Mouse (Mus musculus): Measurements from ENCODE around the gene Pde8b. TPM values are rescaled to one million over a fixed set of nuclear protein-coding genes. Genes with fewer than 3 reads are reported as not detected.
A peak's percentile ranks its signal among the peaks of the same experiment; 100 is the strongest.

Gene Pde8b
- polyA plus RNA-seq, 1 experiment, result 24.2 TPM

GRCm38 (mm10) chr13:95030828-95031227 is 219.3 kb downstream of the Pde8b start:
- H3K27ac ChIP-seq (ENCODE audit: insufficient read depth, low read length), result no peak overlapping the region
- 77% methylated on average over 6 of the region's 6 CpGs for WGBS
- TF ChIP-seq POLR2A (IDR thresholded peaks at IDR 0.05; ENCODE audit: borderline replicate concordance, insufficient read depth, low read length) (no peak), CTCF (IDR thresholded peaks at IDR 0.05; ENCODE audit: borderline replicate concordance, insufficient read depth, low read depth, low read length) (no peak)
- H3K4me1 ChIP-seq (ENCODE audit: control insufficient read depth, insufficient read depth, low read length), result no peaks in the 10 kb centered on the region; the same call in 1 of the 2 replicates
- no peaks in the 10 kb centered on the region for H3K27me3 ChIP-seq (ENCODE audit: control insufficient read depth, insufficient read depth, low read length)
- no peak for DNase-seq
- H3K4me3 ChIP-seq (replicated peaks; ENCODE audit: insufficient read depth, low read depth, low read length), result no peak overlapping the region

GRCm38 (mm10) chr13:95020216-95020615 is 229.9 kb downstream of the Pde8b start:
- 83% methylated on average over 6 of the region's 6 CpGs for WGBS
- Histone ChIP-seq H3K4me1 (ENCODE audit: control insufficient read depth, insufficient read depth, low read length) (no peaks in the 10 kb centered on the region; the same call in 1 of the 2 replicates), H3K27ac (ENCODE audit: insufficient read depth, low read length) (no peak overlapping the region), H3K4me3 (replicated peaks; ENCODE audit: insufficient read depth, low read depth, low read length) (no peak overlapping the region), H3K27me3 (ENCODE audit: control insufficient read depth, insufficient read depth, low read length) (no peaks in the 10 kb centered on the region)
- no peak for DNase-seq
- no peak for TF ChIP-seq CTCF (IDR thresholded peaks at IDR 0.05; ENCODE audit: borderline replicate concordance, insufficient read depth, low read depth, low read length)
- TF ChIP-seq POLR2A (IDR thresholded peaks at IDR 0.05; ENCODE audit: borderline replicate concordance, insufficient read depth, low read length), result no peak

DNA sequence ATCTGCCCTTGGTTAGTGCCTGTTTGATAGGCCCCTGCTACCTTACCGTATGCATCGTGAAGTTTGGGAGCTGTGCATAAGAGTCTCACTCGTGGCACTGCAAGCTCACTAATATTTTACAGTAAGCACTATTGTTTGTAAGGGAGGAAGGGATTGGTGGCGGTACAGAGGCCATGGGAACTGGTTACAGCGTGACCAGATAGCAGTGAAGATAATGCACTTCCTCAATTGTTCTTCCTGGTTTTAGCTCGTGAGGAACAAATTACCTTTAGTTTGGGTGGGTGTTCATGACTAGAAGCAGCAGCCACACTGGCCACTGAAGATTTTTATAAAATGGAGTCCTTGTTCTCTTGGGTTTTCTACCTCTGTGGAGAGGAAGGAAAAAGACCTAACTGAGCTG is 230.8 kb downstream of the Pde8b start:
- WGBS, result 85% methylated on average over 6 of the region's 6 CpGs
- Histone ChIP-seq H3K4me3 (replicated peaks; ENCODE audit: insufficient read depth, low read depth, low read length) (no peak overlapping the region), H3K27ac (ENCODE audit: insufficient read depth, low read length) (no peak overlapping the region), H3K4me1 (ENCODE audit: control insufficient read depth, insufficient read depth, low read length) (no peaks in the 10 kb centered on the region; the same call in 1 of the 2 replicates), H3K27me3 (ENCODE audit: control insufficient read depth, insufficient read depth, low read length) (no peaks in the 10 kb centered on the region)
- no peak for DNase-seq
- TF ChIP-seq POLR2A (IDR thresholded peaks at IDR 0.05; ENCODE audit: borderline replicate concordance, insufficient read depth, low read length) (no peak), CTCF (IDR thresholded peaks at IDR 0.05; ENCODE audit: borderline replicate concordance, insufficient read depth, low read depth, low read length) (no peak)

DNA sequence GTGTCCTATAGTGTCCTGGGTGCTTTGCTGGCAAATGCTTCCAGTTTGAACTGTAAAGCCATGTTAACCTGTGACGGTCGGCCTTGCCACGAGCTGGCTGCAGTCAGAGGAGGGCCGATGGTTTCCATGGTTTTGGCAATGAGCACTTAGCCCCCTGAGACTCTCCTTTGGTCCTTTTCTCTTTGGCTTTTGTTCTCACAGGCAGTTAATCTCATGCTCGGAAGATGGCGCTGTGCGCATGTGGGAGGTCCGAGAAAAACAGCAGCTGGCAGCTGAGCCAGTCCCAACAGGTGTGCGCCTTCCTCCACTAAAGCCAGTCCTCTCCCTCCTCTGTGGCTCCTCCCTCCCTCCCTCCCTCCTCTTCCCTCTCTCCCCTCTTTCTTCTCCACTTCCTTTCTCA is 232.2 kb downstream of the Pde8b start:
- Histone ChIP-seq H3K27me3 (ENCODE audit: control insufficient read depth, insufficient read depth, low read length) (no peaks in the 10 kb centered on the region), H3K4me3 (replicated peaks; ENCODE audit: insufficient read depth, low read depth, low read length) (no peak overlapping the region), H3K27ac (ENCODE audit: insufficient read depth, low read length) (no peak overlapping the region), H3K4me1 (ENCODE audit: control insufficient read depth, insufficient read depth, low read length) (no peaks in the 10 kb centered on the region; the same call in 1 of the 2 replicates)
- 7% methylated on average over 9 of the region's 9 CpGs for WGBS
- peak; percentile 49 to 63 for DNase-seq
- TF ChIP-seq POLR2A (IDR thresholded peaks at IDR 0.05; ENCODE audit: borderline replicate concordance, insufficient read depth, low read length) (no peak), CTCF (IDR thresholded peaks at IDR 0.05; ENCODE audit: borderline replicate concordance, insufficient read depth, low read depth, low read length) (peak; percentile 70)

- WGBS, result 80% methylated on average over 6 of the region's 6 CpGs
- DNase-seq, result no peak
- Histone ChIP-seq H3K27me3 (ENCODE audit: control insufficient read depth, insufficient read depth, low read length) (no peaks in the 10 kb centered on the region), H3K4me1 (ENCODE audit: control insufficient read depth, insufficient read depth, low read length) (no peaks in the 10 kb centered on the region; the same call in 1 of the 2 replicates), H3K27ac (ENCODE audit: insufficient read depth, low read length) (no peak overlapping the region), H3K4me3 (replicated peaks; ENCODE audit: insufficient read depth, low read depth, low read length) (no peak overlapping the region)
- TF ChIP-seq CTCF (IDR thresholded peaks at IDR 0.05; ENCODE audit: borderline replicate concordance, insufficient read depth, low read depth, low read length) (no peak), POLR2A (IDR thresholded peaks at IDR 0.05; ENCODE audit: borderline replicate concordance, insufficient read depth, low read length) (no peak)
These were observed 232.9 kb downstream of the Pde8b start for GRCm38 (mm10) chr13:95017278-95017677.

DNA sequence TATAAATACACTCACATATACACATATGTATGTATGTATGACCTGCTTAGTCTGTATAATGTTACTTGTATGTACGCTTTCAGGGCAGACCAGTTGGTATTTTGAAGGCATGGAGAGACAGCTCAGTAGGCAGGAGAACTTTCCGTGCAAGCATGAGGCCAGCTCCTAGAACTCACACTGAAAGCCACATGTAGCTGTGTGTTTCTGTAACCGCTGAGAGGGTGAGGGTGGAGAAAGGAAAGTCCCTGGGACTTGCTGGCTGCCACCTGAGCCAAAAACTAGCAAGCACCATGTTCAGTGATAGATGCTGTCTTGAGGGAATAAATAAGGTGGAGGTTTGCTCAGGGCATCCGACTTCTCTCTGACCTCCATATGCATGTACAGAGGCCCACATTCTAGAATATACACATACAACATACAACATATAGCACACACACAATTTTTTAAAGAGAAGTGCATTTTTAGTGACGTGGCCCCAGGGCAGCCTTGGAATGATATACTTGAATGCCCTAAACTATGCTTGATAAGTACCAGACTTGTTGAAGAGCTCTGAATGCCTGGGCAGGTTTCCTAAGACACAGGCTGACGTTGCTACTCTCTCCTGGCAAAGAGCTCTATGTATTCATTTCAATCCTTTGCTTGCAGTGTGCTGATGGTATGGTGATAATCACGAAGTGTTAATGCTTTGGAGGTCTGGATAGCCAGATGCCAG is 238.4 kb downstream of the Pde8b start:
- TF ChIP-seq POLR2A (IDR thresholded peaks at IDR 0.05; ENCODE audit: borderline replicate concordance, insufficient read depth, low read length) (no peak), CTCF (IDR thresholded peaks at IDR 0.05; ENCODE audit: borderline replicate concordance, insufficient read depth, low read depth, low read length) (no peak)
- 89% methylated on average over 7 of the region's 7 CpGs for whole genome bisulfite sequencing
- Histone ChIP-seq H3K4me3 (replicated peaks; ENCODE audit: insufficient read depth, low read depth, low read length) (no peak overlapping the region), H3K27ac (ENCODE audit: insufficient read depth, low read length) (no peak overlapping the region), H3K4me1 (ENCODE audit: control insufficient read depth, insufficient read depth, low read length) (no peaks in the 10 kb centered on the region), H3K27me3 (ENCODE audit: control insufficient read depth, insufficient read depth, low read length) (no peaks in the 10 kb centered on the region)
- no peak for DNase-seq

DNA sequence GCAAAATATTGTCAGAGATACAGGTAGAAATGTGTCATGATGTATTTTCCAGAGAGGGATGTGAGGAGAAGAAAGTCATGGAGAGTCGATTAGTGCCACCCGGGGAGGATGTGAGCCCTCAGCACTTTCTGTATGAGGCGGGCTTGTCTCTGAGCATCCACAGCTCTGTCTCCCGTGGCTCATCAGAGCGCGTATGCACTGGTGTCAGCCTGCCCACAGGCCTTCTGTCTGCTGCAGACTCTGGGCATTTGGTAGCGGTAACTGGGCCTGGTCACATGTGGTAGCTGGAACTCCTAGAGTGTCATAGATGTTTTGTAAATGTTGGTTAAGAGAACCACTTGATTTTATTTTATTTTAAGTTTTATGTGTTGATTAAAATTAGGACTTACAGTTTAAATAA is 240.9 kb downstream of the Pde8b start:
- WGBS, result 71% methylated on average over 7 of the region's 7 CpGs
- TF ChIP-seq POLR2A (IDR thresholded peaks at IDR 0.05; ENCODE audit: borderline replicate concordance, insufficient read depth, low read length) (no peak), CTCF (IDR thresholded peaks at IDR 0.05; ENCODE audit: borderline replicate concordance, insufficient read depth, low read depth, low read length) (no peak)
- DNase-seq, result no peak
- no peak overlapping the region for H3K4me3 ChIP-seq (replicated peaks; ENCODE audit: insufficient read depth, low read depth, low read length)
- no peak overlapping the region for H3K27ac ChIP-seq (ENCODE audit: insufficient read depth, low read length)
- H3K4me1 ChIP-seq (ENCODE audit: control insufficient read depth, insufficient read depth, low read length), result no peaks in the 10 kb centered on the region
- H3K27me3 ChIP-seq (ENCODE audit: control insufficient read depth, insufficient read depth, low read length), result no peaks in the 10 kb centered on the region

- Histone ChIP-seq H3K27me3 (ENCODE audit: control insufficient read depth, insufficient read depth, low read length) (no peaks in the 10 kb centered on the region), H3K4me3 (replicated peaks; ENCODE audit: insufficient read depth, low read depth, low read length) (no peak overlapping the region), H3K27ac (ENCODE audit: insufficient read depth, low read length) (no peak overlapping the region), H3K4me1 (ENCODE audit: control insufficient read depth, insufficient read depth, low read length) (no peaks in the 10 kb centered on the region)
- no peak for DNase-seq
- 70% methylated on average over 8 of the region's 8 CpGs for WGBS
- TF ChIP-seq CTCF (IDR thresholded peaks at IDR 0.05; ENCODE audit: borderline replicate concordance, insufficient read depth, low read depth, low read length), result no peak
- TF ChIP-seq POLR2A (IDR thresholded peaks at IDR 0.05; ENCODE audit: borderline replicate concordance, insufficient read depth, low read length), result no peak
These were observed 242.9 kb downstream of the Pde8b start for GRCm38 (mm10) chr13:95007281-95007680.
